Mouse (Mus musculus) CH12.LX (cell line): ENCODE data around the gene Ajm1. TPM values are rescaled to one million over a fixed set of nuclear protein-coding genes. Genes with fewer than 3 reads are reported as not detected.

Experiments used
- DNase-seq: peaks from one replicate; pipeline ENCODE4 v3.0.0-alpha.2; 2013; ENCODE audit errors: extremely low read depth
- H3K27ac ChIP-seq: 2 replicates; pipeline ENCODE4 v1.5.1; 2012; ENCODE audit warnings: low read depth, mild to moderate bottlenecking, control low read depth, moderate library complexity; ENCODE audit not compliant: insufficient read depth
- H3K27me3 ChIP-seq: replicated peaks from 2 replicates; pipeline ENCODE3; 2012; ENCODE audit warnings: inconsistent platforms
- H3K36me3 ChIP-seq, 2 experiments: replicated peaks in 1 of 2; 2 replicates each; pipeline versions ENCODE3 to v1.6.1; 2012; ENCODE audit warnings: inconsistent platforms in 1 of 2, low read length in 1 of 2, mild to moderate bottlenecking in 1 of 2, mixed read lengths in 1 of 2, moderate library complexity in 1 of 2; ENCODE audit not compliant: control insufficient read depth in 1 of 2, insufficient read depth in 1 of 2
- H3K4me1 ChIP-seq, 2 experiments: 2 replicates each; pipeline ENCODE4 v1.6.1; 2012; ENCODE audit warnings: inconsistent platforms in 1 of 2, moderate library complexity in 1 of 2; ENCODE audit not compliant: insufficient read depth in 2 of 2, control insufficient read depth in 1 of 2
- H3K4me2 ChIP-seq: 2 replicates; pipeline ENCODE4 v1.6.1; 2012; ENCODE audit warnings: low read depth, mild to moderate bottlenecking, control low read depth; ENCODE audit not compliant: poor library complexity, insufficient read depth, severe bottlenecking
- H3K4me3 ChIP-seq, 3 experiments: fragments of 150-350 bp in 1 of 3; sonication (generic) in 1 of 3; replicated peaks in 1 of 3; 2 replicates each; pipeline versions ENCODE3 to v1.5.1; 2011 to 2012; ENCODE audit warnings: low read depth in 2 of 3, low read length in 2 of 3, mild to moderate bottlenecking in 2 of 3, moderate library complexity in 2 of 3, control low read depth in 1 of 3, improper control_type of control experiment in 1 of 3, inconsistent platforms in 1 of 3, mixed read lengths in 1 of 3; ENCODE audit not compliant: poor library complexity in 1 of 3
- H3K79me2 ChIP-seq: replicated peaks from 2 replicates; pipeline ENCODE4 v1.6.1; 2012; ENCODE audit warnings: mild to moderate bottlenecking, moderate library complexity; ENCODE audit not compliant: control insufficient read depth, poor library complexity, insufficient read depth, severe bottlenecking; ENCODE audit errors: extremely low read depth
- H3K9ac ChIP-seq: 2 replicates; pipeline ENCODE4 v1.6.1; 2012; ENCODE audit warnings: low read depth, mild to moderate bottlenecking, control low read depth, moderate library complexity; ENCODE audit not compliant: insufficient read depth
- H3K9me3 ChIP-seq: replicated peaks from 2 replicates; pipeline ENCODE3; 2012; ENCODE audit warnings: low read length, inconsistent platforms, mixed read lengths
- BHLHE40 ChIP-seq: IDR thresholded peaks from 2 replicates; pipeline ENCODE4 v1.6.1; 2011; ENCODE audit warnings: mild to moderate bottlenecking, low read depth, low read length, improper control_type of control experiment
- CHD2 ChIP-seq: IDR thresholded peaks from 2 replicates; pipeline ENCODE4 v1.6.1; 2011; ENCODE audit warnings: low read length, improper control_type of control experiment
- HCFC1 ChIP-seq: IDR thresholded peaks from 2 replicates; pipeline ENCODE4 v1.6.1; 2012; ENCODE audit warnings: low read depth, mild to moderate bottlenecking, inconsistent platforms, low read length, improper control_type of control experiment
- IRF4 ChIP-seq: IDR thresholded peaks from 2 replicates; pipeline ENCODE4 v1.6.1; 2014; ENCODE audit warnings: low read depth, mild to moderate bottlenecking, inconsistent platforms, low read length, improper control_type of control experiment
- MAZ ChIP-seq: IDR thresholded peaks from 2 replicates; pipeline ENCODE4 v1.6.1; 2012; ENCODE audit warnings: low read depth, mild to moderate bottlenecking, inconsistent platforms, low read length, improper control_type of control experiment, moderate library complexity
- PAX5 ChIP-seq: IDR thresholded peaks from 2 replicates; pipeline ENCODE4 v1.6.1; 2012; ENCODE audit warnings: low read length, inconsistent platforms, mixed read lengths
- POLR2A ChIP-seq: IDR thresholded peaks from 2 replicates; pipeline ENCODE4 v1.6.1; 2011; ENCODE audit warnings: low read depth, mild to moderate bottlenecking, improper control_type of control experiment, low read length
- RCOR1 ChIP-seq: conservative IDR thresholded peaks from 2 replicates; pipeline ENCODE4 v1.6.1; 2012; ENCODE audit warnings: low read depth, mild to moderate bottlenecking, inconsistent platforms, low read length, improper control_type of control experiment
- USF1 ChIP-seq: IDR thresholded peaks from 2 replicates; pipeline ENCODE4 v1.6.1; 2014; ENCODE audit warnings: low read depth, mild to moderate bottlenecking, inconsistent platforms, low read length, improper control_type of control experiment
- USF2 ChIP-seq: conservative IDR thresholded peaks from 2 replicates; pipeline ENCODE4 v1.6.1; 2011; ENCODE audit warnings: low read depth, low read length, improper control_type of control experiment
- dilution Hi-C: fragments of 300-500 bp; cut with MboI; formaldehyde crosslinking; loops from 2 replicates; pipeline ENCODE4 v1.14.3; 2020; ENCODE audit warnings: low sequenced_read_pairs; ENCODE audit not compliant: extremely low pct_unique_long_range_greater_than_20kb, extremely low pct_ligation_motif_present
- in situ Hi-C: fragments of 300-500 bp; cut with MboI; formaldehyde crosslinking; loops from 3 replicates; pipeline ENCODE4 v1.14.3; 2019; ENCODE audit warnings: low sequenced_read_pairs, low pct_ligation_motif_present, low pct_unique_long_range_greater_than_20kb, mixed read lengths
- polyA plus RNA-seq: library from polyadenylated mRNA; unstranded; fragments of >175 nt; gene quantifications from 2 replicates; pipeline ENCODE4 v1.2.1, GENCODE M21; 2012; ENCODE audit warnings: low read depth; ENCODE audit not compliant: insufficient read length
- total RNA-seq, 2 experiments: library from RNA; depleted of rRNA; stranded (reverse); fragments of 300-350 nt in 1 of 2; fragments of >200 nt in 1 of 2; gene quantifications; 2 replicates each; pipeline ENCODE4 v1.2.3; 2012 to 2014

The Ajm1 gene
- total and polyA plus RNA-seq, 3 experiments, result 0.31 to 1.4 (median 1.4) TPM

DNA sequence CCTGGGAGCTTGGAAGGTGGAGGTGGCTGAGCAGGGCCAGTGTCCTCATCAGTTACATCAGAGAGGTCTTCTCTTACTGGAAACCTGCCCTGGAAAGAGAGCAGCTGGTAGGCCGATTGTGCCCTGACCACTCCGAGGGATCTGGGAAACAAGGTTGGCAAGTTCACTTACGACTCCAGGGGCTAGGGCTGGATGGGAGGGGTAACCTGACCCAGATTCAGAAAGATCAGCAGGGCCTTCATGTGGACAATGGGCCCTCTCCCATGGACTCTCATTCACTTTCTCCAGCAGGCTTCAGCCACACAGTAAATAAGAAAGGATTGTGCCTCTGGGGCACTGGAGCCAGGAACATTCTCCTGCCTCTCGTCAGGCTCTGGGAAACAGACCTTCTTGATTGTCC, 3.3 kb upstream of the Ajm1 start:
- no peak overlapping the region for H3K27ac ChIP-seq
- in situ Hi-C loops (no loop called here), dilution Hi-C loops (no loop called here)
- no peak for TF ChIP-seq IRF4
- no peak for TF ChIP-seq RCOR1
- no peaks in the 10 kb centered on the region for H3K79me2 ChIP-seq
- H3K36me3 ChIP-seq, result peaks cover 55 to 78% of the 10 kb centered on the region in 2 experiments
- no peak overlapping the region for H3K9ac ChIP-seq
- H3K27me3 ChIP-seq, result no peaks in the 10 kb centered on the region
- H3K4me2 ChIP-seq, result no peak overlapping the region
- DNase-seq, result no peak
- no peak overlapping the region for H3K4me3 ChIP-seq
- H3K9me3 ChIP-seq, result peaks cover 3% of the 10 kb centered on the region
- H3K4me1 ChIP-seq, result peaks cover 5 to 24% of the 10 kb centered on the region in 2 experiments; a peak in 3 of 4 replicates

DNA sequence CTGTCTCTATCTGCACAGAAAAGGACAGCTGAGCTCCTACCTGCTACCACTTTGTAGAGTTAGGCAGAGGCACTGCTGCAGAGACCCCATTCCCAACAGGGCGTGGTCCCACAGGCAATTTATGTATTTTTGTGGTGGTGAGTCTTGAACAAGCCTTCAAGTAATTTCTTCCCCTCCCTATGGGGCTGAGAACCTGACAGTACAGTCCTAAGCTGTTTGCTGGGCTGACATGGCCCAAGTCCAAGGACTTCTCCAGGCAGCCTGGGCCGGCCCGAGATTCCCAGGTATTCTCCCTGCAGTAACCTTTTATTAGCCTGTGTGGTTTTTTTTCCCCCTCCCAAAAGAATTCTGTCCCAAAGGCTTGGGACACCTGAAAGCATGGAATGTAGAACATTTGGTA, 2.6 kb upstream of the Ajm1 start:
- TF ChIP-seq USF1, result no peak
- no peak for TF ChIP-seq CHD2
- TF ChIP-seq MAZ, result no peak
- TF ChIP-seq POLR2A, result no peak
- no peak for TF ChIP-seq PAX5
- Histone ChIP-seq H3K9ac (no peak overlapping the region), H3K4me2 (no peak overlapping the region), H3K27me3 (no peaks in the 10 kb centered on the region), H3K27ac (no peak overlapping the region), H3K4me1 (peaks cover 5 to 24% of the 10 kb centered on the region in 2 experiments; a peak in 3 of 4 replicates), H3K79me2 (no peaks in the 10 kb centered on the region), H3K4me3 (no peak overlapping the region), H3K9me3 (peaks cover 10% of the 10 kb centered on the region), H3K36me3 (peaks cover 53 to 78% of the 10 kb centered on the region in 2 experiments)
- in situ Hi-C loops (no loop called here), dilution Hi-C loops (no loop called here)
- DNase-seq, result no peak

- no peak overlapping the region for H3K9ac ChIP-seq
- H3K27ac ChIP-seq, result no peak overlapping the region
- no peak for DNase-seq
- peaks cover 5 to 24% of the 10 kb centered on the region in 2 experiments; a peak in 3 of 4 replicates for H3K4me1 ChIP-seq
- dilution Hi-C loops (no loop called here), in situ Hi-C loops (no loop called here)
- no peak overlapping the region for H3K4me2 ChIP-seq
- no peaks in the 10 kb centered on the region for H3K79me2 ChIP-seq
- H3K4me3 ChIP-seq, result no peak overlapping the region
- H3K27me3 ChIP-seq, result no peaks in the 10 kb centered on the region
- peaks cover 16% of the 10 kb centered on the region for H3K9me3 ChIP-seq
- peaks cover 49 to 80% of the 10 kb centered on the region in 2 experiments for H3K36me3 ChIP-seq
- TF ChIP-seq USF2, result no peak
- no peak for TF ChIP-seq BHLHE40
- TF ChIP-seq PAX5, result no peak
- no peak for TF ChIP-seq HCFC1
Measured at GRCm38 (mm10) chr2:25583571-25583970, 2.0 kb upstream of the Ajm1 start.
